Mouse (Mus musculus) forebrain, embryonic 13.5 days (tissue): ENCODE data around the gene Azin2. TPM values are rescaled to one million over a fixed set of nuclear protein-coding genes. Genes with fewer than 3 reads are reported as not detected.

Source experiments
- ATAC-seq: fragments of 200-750 bp; cut with Nextera tagmentation; 2 replicates; pipeline ENCODE4 v1.8.0; 2017
- H3K27ac ChIP-seq: fragments of 300-500 bp; sonication (generic); 2 replicates; pipeline ENCODE4 v1.5.1; 2015; ENCODE audit warnings: inconsistent platforms, mild to moderate bottlenecking, moderate library complexity
- H3K27me3 ChIP-seq: fragments of 300-500 bp; sonication (generic); 2 replicates; pipeline ENCODE4 v1.6.1; 2015; ENCODE audit warnings: mild to moderate bottlenecking, inconsistent platforms
- H3K36me3 ChIP-seq: fragments of 300-500 bp; sonication (generic); 2 replicates; pipeline ENCODE4 v1.6.1; 2015; ENCODE audit warnings: mild to moderate bottlenecking, inconsistent platforms; ENCODE audit not compliant: poor library complexity, severe bottlenecking
- H3K4me1 ChIP-seq: fragments of 300-500 bp; sonication (generic); 2 replicates; pipeline ENCODE4 v1.6.1; 2015; ENCODE audit warnings: inconsistent platforms
- H3K4me2 ChIP-seq: fragments of 300-500 bp; sonication (generic); 2 replicates; pipeline ENCODE4 v1.6.1; 2015; ENCODE audit warnings: inconsistent platforms, mild to moderate bottlenecking, moderate library complexity
- H3K4me3 ChIP-seq: fragments of 300-500 bp; sonication (generic); 2 replicates; pipeline ENCODE4 v1.5.1; 2015; ENCODE audit warnings: mild to moderate bottlenecking, inconsistent platforms
- H3K9ac ChIP-seq: fragments of 300-500 bp; sonication (generic); 2 replicates; pipeline ENCODE4 v1.6.1; 2015; ENCODE audit warnings: mild to moderate bottlenecking, inconsistent platforms
- H3K9me3 ChIP-seq: fragments of 300-500 bp; sonication (generic); replicated peaks from 2 replicates; pipeline ENCODE4 v1.6.1; 2016; ENCODE audit warnings: inconsistent platforms
- WGBS: fragments of 180-500 bp; shearing (Covaris S2); methylation state at CpG from one replicate; pipeline ENCODE4 v1.1.7; 2015; 5-methylcytosine and 5-hydroxymethylcytosine counted together
- polyA plus RNA-seq: library from polyadenylated mRNA; unstranded; fragments of >200 nt; fragmentation: Nextera tagmentation; extraction: Ambion mirVana; gene quantifications from 2 replicates; pipeline ENCODE4 v1.2.1, GENCODE M21; 2015

Azin2 gene
- polyA plus RNA-seq, 1 experiment from 2014 or later: 11.3 TPM

DNA sequence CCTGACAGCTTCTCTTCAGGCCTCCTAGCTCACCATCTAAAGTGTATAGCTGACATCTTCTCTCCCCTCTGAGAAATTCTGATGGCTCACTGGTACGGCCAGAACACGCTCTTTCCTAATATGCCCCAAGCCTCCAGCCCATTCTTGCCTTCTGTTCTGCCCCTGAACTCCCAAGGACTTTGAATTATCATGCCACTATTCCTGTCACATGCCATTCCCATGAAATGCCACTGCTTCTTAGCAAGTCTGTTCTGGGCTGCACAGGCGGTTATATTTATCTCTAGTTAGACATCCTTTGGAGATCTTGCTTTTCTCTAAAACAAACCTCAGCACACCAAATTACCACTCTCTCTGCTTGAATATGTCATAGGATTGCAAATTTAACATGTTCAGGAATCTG lies 38.6 kb downstream of the Azin2 start:
- Histone ChIP-seq H3K9me3 (no peaks in the 10 kb centered on the region), H3K27me3 (peaks cover 46% of the 10 kb centered on the region), H3K27ac (no peak overlapping the region), H3K9ac (no peak overlapping the region), H3K4me1 (peaks cover 9% of the 10 kb centered on the region; the same call in 1 of the 2 replicates), H3K4me3 (no peak overlapping the region), H3K4me2 (no peak overlapping the region), H3K36me3 (no peaks in the 10 kb centered on the region)
- no peak for ATAC-seq
- 90% methylated on average over 3 of the region's 3 CpGs for WGBS

DNA sequence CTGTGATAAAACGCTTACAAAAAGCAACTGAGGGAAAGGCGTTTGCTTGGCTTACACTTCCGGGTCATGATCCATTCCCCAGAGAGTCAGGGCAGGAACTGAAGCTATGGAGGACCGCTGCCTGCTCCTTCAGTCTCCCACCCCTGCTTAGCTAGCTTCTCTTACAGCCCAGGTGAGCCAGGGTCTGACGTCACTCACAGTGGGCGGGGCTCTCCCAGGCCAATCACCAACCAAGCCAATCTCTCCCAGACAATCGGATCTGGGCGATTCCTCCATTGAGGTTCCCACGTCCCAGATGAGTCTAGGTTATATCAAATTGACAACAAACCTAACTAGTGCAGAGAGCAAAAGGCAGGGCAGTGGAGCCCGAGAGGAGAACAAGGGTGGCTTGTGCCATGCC lies 43.1 kb downstream of the Azin2 start:
- ATAC-seq: no peak
- WGBS: 27% methylated on average over 10 of the region's 10 CpGs
- no peak overlapping the region for H3K4me3 ChIP-seq
- H3K9me3 ChIP-seq: no peaks in the 10 kb centered on the region
- H3K4me1 ChIP-seq: peaks cover 10% of the 10 kb centered on the region
- H3K27ac ChIP-seq: no peak overlapping the region
- no peak overlapping the region for H3K4me2 ChIP-seq
- H3K36me3 ChIP-seq: no peaks in the 10 kb centered on the region
- H3K27me3 ChIP-seq: peaks cover 36% of the 10 kb centered on the region
- no peak overlapping the region for H3K9ac ChIP-seq

DNA sequence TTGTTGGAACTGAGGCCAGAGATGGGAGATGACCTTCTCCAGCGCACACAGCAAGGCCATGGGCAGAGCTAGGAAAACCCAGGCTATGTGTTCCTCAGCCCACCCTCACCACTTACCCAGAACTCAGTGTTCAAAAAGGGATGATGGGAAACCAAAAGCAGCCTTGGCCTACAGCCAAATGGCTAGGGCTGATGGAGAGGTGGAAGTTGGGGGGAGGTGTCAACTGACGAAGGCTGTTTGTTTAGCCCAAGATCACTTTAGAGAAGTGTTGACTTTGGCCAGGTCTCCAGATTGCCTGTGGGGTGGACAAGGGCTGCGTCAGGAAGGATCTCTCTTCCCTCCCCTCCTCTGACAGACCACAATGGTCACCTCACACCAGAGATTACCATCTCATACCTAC lies 44.1 kb downstream of the Azin2 start:
- H3K27me3 ChIP-seq: peaks cover 27% of the 10 kb centered on the region; the same call in 1 of the 2 replicates
- 69% methylated on average over 3 of the region's 3 CpGs for WGBS
- no peak overlapping the region for H3K4me2 ChIP-seq
- H3K27ac ChIP-seq: peak overlapping the region; percentile 48
- no peak overlapping the region for H3K9ac ChIP-seq
- no peaks in the 10 kb centered on the region for H3K36me3 ChIP-seq
- H3K9me3 ChIP-seq: no peaks in the 10 kb centered on the region
- no peak for ATAC-seq
- peaks cover 10% of the 10 kb centered on the region for H3K4me1 ChIP-seq
- H3K4me3 ChIP-seq: no peak overlapping the region

DNA sequence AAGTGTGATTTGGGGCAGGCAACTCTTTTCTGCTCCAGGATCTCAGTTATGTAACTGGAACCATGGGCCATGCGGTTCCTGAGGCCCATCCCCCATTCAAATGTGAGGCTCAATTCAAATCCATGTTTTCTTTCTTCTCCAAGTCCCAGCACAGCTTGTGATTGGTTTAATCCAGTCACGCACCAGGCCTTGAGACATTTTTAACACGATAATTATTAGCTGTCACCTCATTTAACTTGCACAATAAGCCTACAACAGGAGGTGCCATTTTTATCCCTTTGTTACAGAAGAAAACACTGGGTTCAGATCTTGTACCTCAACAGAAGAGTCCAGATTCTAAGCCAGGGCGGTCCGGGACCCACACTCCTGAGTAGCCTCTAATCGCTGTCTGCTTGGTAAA lies 44.5 kb downstream of the Azin2 start:
- 55% methylated on average over 6 of the region's 6 CpGs for WGBS
- no peak overlapping the region for H3K9ac ChIP-seq
- H3K4me3 ChIP-seq: no peak overlapping the region
- H3K36me3 ChIP-seq: no peaks in the 10 kb centered on the region
- ATAC-seq: peak; percentile 24; the same call in 1 of the 2 replicates
- H3K27ac ChIP-seq: peak overlapping the region; percentile 48; the same call in 1 of the 2 replicates
- H3K4me1 ChIP-seq: peaks cover 10% of the 10 kb centered on the region
- H3K27me3 ChIP-seq: peaks cover 23% of the 10 kb centered on the region; the same call in 1 of the 2 replicates
- no peak overlapping the region for H3K4me2 ChIP-seq
- H3K9me3 ChIP-seq: no peaks in the 10 kb centered on the region

DNA sequence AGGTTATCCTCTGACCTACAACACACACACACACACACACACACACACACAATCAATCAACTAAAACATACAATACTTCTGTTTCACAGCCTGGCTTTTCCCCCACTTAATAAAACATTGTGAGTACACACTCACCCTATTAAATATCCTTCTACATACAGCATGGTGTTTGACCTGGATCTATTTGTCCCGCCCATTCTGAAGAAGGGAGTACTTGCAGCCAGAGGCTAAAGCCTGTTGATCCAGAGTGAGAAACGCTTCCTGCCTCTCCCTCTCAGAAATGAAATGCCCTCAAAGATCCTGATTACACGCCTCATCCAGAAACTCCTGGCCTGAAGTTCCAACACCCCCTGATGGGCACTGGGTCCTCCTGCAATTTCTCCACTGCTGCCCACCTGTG lies 45.1 kb downstream of the Azin2 start:
- Histone ChIP-seq H3K9me3 (no peaks in the 10 kb centered on the region), H3K27me3 (0 out of 2 replicates have a peak, but pooled peaks cover 18% of the 10 kb centered on the region), H3K4me3 (no peak overlapping the region), H3K27ac (no peak overlapping the region), H3K36me3 (no peaks in the 10 kb centered on the region), H3K4me1 (peaks cover 10% of the 10 kb centered on the region), H3K9ac (no peak overlapping the region), H3K4me2 (no peak overlapping the region)
- 79% methylated on average over 3 of the region's 3 CpGs for WGBS
- ATAC-seq: no peak

DNA sequence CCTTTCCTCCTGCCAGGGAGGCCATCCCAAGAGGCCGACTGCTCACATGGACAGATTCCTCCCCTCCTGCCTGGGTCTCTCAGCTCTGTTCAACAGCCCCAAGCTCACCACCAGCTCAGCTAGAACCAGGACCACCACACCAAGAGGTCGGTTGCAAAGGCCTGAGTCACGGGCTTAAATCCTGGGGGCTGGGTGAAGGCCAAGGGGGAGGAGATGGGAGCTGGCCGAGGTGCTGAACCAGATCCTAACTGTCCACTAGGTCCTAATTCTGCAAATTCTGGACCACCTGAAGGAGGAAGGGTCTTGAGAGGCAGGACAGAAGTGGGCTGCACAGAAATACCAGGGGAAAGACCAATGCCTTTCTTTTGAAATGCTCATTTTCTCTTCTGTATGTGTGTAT lies 48.4 kb downstream of the Azin2 start:
- no peak for ATAC-seq
- WGBS: 29% methylated on average over 4 of the region's 4 CpGs
- no peak overlapping the region for H3K27ac ChIP-seq
- 0 out of 2 replicates have a peak, but pooled peaks cover 8% of the 10 kb centered on the region for H3K27me3 ChIP-seq
- H3K4me2 ChIP-seq: no peak overlapping the region
- peaks cover 10% of the 10 kb centered on the region for H3K4me1 ChIP-seq
- H3K4me3 ChIP-seq: no peak overlapping the region
- H3K36me3 ChIP-seq: peaks cover 15% of the 10 kb centered on the region; the same call in 1 of the 2 replicates
- no peak overlapping the region for H3K9ac ChIP-seq
- H3K9me3 ChIP-seq: no peaks in the 10 kb centered on the region

DNA sequence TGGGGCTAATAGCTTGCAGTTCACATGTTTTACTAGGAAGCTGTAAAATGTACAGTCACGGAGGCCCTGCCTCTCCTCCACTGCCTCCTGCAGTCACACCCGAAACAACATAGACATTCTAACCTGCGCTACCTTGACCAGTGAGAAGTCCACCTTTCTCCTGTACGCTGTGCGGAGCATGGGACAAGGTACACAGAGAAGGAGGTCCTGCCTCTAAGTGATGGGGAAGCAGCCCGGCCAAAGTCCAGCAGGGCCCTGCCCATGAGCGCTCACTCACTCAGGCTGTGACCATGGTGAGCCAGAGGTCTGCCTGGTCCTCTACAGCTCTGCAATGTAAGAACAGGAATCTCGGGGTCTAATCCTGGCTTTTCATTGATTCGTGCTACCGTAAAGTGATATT lies 50.2 kb downstream of the Azin2 start:
- H3K27me3 ChIP-seq: 0 out of 2 replicates have a peak, but pooled peaks cover 8% of the 10 kb centered on the region
- H3K4me3 ChIP-seq: no peak overlapping the region
- H3K4me2 ChIP-seq: no peak overlapping the region
- 93% methylated on average over 10 of the region's 10 CpGs for WGBS
- H3K4me1 ChIP-seq: 0 out of 2 replicates have a peak, but pooled peaks cover 5% of the 10 kb centered on the region
- H3K9me3 ChIP-seq: no peaks in the 10 kb centered on the region
- H3K27ac ChIP-seq: no peak overlapping the region
- ATAC-seq: no peak
- H3K36me3 ChIP-seq: peaks cover 15% of the 10 kb centered on the region; the same call in 1 of the 2 replicates
- H3K9ac ChIP-seq: no peak overlapping the region

DNA sequence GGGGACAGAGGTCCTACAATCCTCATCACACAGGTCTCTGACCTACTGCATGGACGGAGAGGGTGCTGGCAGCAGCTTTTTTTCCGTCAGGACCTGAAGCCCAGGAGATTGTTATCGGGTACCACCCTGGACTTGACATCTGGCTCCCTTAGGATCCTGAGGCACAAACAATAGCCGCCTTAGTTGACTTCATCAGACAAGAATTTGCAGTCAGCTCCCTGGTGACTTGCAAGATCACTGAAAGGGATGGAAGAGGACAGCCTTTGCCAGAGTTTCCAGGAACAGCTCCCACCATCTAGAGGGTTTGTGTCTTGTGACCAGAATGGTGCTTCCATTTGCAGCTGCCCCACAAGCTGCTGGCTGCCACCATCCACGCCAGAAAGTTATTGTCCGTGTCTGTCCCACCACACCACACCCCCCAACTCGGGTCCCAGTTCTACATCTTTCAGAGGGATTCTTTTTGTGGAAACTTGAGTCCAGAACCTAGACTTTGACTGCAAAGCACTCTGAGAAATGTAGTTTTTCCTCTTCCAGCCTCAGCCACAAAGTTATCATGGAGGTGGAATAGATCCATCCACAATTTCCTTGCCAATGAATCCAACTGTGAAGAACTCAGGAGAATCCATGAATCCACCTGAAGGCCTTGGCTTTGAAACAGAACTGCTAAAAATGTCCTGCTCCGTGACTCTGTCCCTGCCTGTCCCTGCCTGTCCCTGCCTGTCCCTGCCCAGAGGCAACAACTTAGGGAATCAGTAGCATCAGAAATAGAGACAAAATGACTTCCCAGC lies 51.8 kb downstream of the Azin2 start:
- no peak overlapping the region for H3K9ac ChIP-seq
- H3K27ac ChIP-seq: no peak overlapping the region
- no peak overlapping the region for H3K4me3 ChIP-seq
- H3K4me1 ChIP-seq: 0 out of 2 replicates have a peak, but pooled peaks cover 5% of the 10 kb centered on the region
- WGBS: 83% methylated on average over 8 of the region's 8 CpGs
- no peak overlapping the region for H3K4me2 ChIP-seq
- H3K27me3 ChIP-seq: 0 out of 2 replicates have a peak, but pooled peaks cover 5% of the 10 kb centered on the region
- ATAC-seq: no peak
- H3K36me3 ChIP-seq: peaks cover 15% of the 10 kb centered on the region; the same call in 1 of the 2 replicates
- no peaks in the 10 kb centered on the region for H3K9me3 ChIP-seq

DNA sequence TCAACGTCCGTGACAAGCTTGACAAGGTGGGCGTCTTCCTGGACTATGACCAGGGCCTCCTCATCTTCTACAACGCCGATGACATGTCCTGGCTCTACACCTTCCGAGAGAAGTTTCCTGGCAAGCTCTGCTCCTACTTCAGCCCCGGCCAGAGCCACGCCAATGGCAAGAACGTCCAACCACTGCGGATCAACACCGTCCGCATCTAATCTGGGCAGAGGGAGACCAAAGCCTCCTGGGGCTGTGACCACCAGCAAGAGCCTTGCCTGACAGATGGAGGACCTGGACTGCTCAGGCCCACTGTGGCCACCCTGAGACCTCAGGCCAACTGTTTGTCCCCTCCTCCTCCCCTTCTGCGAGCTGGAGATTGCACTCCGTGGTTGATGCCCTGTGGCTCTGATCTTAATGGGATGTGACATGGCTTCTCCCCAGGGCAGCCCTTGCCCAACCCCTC lies 52.8 kb downstream of the Azin2 start:
- Histone ChIP-seq H3K9me3 (no peaks in the 10 kb centered on the region), H3K9ac (no peak overlapping the region), H3K4me2 (no peak overlapping the region), H3K4me3 (no peak overlapping the region), H3K27me3 (no peaks in the 10 kb centered on the region; the same call in 1 of the 2 replicates), H3K4me1 (peaks cover 7% of the 10 kb centered on the region), H3K27ac (no peak overlapping the region), H3K36me3 (peaks cover 15% of the 10 kb centered on the region; the same call in 1 of the 2 replicates)
- no peak for ATAC-seq
- 91% methylated on average over 14 of the region's 14 CpGs for WGBS

DNA sequence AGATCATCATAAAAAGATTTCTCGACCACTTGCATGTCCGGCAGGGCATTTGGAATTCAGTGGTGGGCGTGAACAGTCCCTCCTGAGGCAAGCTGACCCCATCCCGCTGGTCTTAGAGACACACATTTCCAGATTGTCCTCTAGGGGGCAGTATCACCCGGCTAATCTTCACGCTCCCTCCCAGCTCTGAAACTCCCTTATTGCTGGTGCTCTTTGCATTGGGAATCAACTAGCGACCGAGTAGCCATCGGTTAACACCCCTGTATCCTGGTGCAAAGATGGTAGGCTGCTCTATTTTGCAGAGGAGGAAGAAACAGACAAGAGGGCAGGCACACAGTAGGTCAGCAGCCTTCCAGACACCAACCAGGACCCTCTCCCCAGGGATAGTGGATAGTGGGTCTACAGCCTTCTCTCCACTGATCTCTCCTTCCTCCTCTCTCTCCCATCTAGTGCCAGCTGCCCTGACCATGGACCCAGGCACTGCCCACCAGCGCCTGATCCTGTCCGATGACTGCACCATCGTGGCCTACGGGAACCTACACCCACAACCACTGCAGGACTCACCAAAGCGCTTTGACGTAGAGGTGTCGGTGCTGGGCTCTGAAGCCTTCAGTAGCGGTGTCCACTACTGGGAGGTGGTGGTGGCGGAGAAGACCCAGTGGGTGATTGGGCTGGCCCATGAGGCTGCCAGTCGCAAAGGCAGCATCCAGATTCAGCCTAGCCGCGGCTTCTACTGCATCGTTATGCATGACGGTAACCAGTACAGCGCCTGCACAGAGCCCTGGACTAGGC lies 53.5 kb downstream of the Azin2 start:
- Histone ChIP-seq H3K9me3 (no peaks in the 10 kb centered on the region), H3K4me1 (peaks cover 13% of the 10 kb centered on the region), H3K36me3 (peaks cover 15% of the 10 kb centered on the region), H3K27ac (no peak overlapping the region), H3K4me2 (no peak overlapping the region), H3K27me3 (no peaks in the 10 kb centered on the region; the same call in 1 of the 2 replicates), H3K4me3 (no peak overlapping the region), H3K9ac (no peak overlapping the region)
- peak; percentile 21; the same call in 1 of the 2 replicates for ATAC-seq
- WGBS: 66% methylated on average over 24 of the region's 24 CpGs

DNA sequence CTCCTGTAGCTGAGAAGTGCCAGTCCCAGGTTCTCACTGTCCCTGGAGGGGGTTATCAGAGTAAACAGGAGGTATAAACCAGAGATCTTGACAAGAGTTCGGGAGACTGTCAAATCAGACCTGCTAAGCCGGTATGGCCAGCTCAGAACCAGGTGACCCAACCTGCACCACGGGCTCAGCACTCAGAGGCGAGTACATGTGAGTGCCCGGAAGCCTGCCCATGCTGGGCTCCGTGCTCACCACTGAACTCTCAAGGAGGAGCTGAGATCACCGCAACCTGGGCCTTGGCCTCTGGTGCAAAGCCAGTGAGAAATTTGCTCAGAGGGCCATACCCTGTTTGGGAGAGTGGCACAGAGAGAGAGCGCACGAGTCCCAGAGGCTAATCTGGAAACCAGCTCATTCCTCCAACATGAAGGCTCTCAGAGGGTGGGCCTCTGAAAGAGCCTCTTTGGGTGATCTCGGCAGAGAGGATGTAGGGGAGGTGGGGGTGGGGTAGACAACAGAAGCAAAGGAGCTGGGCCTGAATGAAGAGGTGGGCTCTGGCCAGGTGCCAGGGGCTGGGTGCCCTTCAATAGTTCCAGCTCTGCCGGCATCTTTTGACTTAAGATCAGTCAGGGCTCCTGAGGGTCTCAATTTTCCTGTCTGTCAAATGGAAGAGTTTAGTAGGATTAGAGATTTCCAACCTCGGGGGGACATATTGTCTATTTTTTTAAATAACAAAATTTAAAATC lies 54.8 kb downstream of the Azin2 start:
- 65% methylated on average over 12 of the region's 12 CpGs for WGBS

More for the DNA sequence above, 54.8 kb downstream of the Azin2 start:
- Histone ChIP-seq H3K27ac (no peak overlapping the region), H3K4me3 (no peak overlapping the region), H3K9me3 (no peaks in the 10 kb centered on the region), H3K27me3 (no peaks in the 10 kb centered on the region; the same call in none of the 2 replicates), H3K9ac (0 out of 2 replicates have a peak overlapping the region, but pooled peaks have one; percentile 13), H3K36me3 (peaks cover 24% of the 10 kb centered on the region), H3K4me1 (peaks cover 13% of the 10 kb centered on the region), H3K4me2 (no peak overlapping the region)
- no peak for ATAC-seq
